Mouse (Mus musculus): ENCODE measurements at regions not wholly inside any gene's neighbourhood (a gene's known extent, or its start where the extent isn't known, plus 50 kb on each side); places are given as distances from the start of the nearest gene placed in this dataset.

DNA sequence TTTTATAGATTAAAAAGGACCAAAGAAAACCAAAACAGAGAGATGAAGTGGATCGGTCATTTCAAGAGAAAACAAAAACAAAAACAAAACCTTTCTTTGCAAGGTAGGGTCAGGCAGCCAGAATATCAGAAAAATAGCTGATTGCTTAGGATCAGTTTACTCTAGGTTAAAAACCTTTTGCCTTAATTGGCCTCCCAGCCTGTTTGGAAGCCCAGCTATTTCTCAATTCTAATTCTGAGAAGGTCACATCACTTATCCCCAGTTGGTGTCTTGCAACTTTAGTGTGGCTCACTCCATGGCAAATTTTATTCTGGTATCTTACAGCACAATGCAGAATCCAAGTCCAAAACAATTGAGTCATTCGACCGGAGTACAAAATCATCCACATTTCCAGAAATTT lies 70.0 kb downstream of the 1190002N15Rik start:
- DNase-seq (ENCODE audit: low spot score) = no peak

DNA sequence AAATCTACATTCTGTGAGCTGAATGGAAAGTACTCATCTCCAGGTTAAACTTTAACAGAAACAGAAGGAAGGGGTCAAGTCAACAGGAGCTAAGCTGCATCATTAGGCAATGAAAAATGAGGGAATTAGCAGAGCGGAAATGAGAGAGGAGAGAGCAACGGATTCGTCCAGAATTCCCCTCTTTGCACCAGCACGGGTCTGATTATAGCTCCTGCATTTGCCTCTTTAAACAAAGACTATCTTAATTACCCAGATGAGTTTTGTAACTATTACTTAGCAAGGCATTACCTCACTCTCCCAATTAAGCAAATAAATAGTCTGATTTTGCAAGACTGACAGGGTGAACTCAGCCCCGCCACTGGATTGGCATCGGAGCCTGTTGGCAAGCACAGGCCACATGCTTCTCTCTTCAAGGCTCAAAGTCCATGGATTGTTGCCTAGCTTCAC lies 81.8 kb downstream of the 1190002N15Rik start:
- DNase-seq (ENCODE audit: low spot score) = peak; percentile 35

DNA sequence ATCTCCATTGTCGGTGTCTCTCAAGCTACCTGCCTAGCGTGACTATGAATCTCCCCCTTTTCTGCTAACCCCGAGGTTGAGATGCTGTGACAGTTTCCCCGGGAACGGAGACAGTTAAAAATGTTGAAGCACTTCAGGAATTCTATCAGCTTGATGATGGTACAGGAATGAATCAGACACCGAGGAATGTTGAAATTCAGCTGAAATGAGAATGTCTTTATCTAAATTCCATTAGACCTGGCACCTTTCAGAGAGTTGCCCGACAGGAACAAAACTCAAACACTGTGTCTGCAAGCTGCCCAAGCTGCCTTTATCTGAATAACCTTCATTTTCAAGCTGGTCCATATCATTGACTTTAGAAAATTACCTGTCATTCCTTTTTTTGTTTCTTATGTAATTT lies 82.4 kb downstream of the 1190002N15Rik start:
- no peak for DNase-seq (ENCODE audit: low spot score)

- DNase-seq (ENCODE audit: low spot score) = no peak
These were observed 88.0 kb downstream of the 1190002N15Rik start for GRCm38 (mm10) chr9:94449911-94450310.

DNA sequence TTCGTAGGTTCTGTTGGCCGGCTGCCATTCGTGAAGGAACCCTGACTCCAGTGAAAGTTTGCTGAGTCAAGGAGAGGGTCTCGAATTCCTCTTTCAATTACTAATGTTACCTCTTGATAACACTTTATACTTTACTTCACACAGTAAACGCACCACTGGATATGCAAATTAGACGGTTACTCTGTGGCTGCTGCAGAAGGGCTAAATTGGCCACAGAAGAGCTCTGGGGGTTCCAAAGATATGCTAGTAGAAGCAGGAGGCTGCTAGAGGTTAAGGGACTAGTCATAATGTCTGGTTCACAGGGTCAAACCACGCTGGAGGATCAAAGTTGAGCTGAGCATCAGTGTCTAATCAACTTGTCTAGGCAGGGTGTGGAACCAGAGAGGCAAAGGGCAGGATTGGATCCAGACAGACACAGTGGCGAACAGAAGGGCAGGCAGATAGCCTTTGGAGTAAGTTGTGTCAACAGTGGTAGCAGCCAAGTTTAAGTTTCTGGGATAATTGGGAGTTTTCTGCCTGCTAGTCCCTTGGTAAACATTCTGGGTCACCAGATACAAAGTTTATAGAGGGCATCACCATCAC lies 91.6 kb downstream of the 1190002N15Rik start:
- no peak for DNase-seq (ENCODE audit: low spot score)

GRCm38 (mm10) chr9:94444140-94444789 lies 93.6 kb downstream of the 1190002N15Rik start:
- DNase-seq (ENCODE audit: low spot score) = no peak

GRCm38 (mm10) chr9:94441393-94441792 lies 96.5 kb downstream of the 1190002N15Rik start:
- no peak for DNase-seq (ENCODE audit: low spot score)

- no peak for DNase-seq (ENCODE audit: low spot score)
These were observed 104.4 kb downstream of the 1190002N15Rik start for GRCm38 (mm10) chr9:94433468-94433867.

- no peak for DNase-seq (ENCODE audit: low spot score)
These were observed 105.6 kb downstream of the 1190002N15Rik start for GRCm38 (mm10) chr9:94432144-94432747.

DNA sequence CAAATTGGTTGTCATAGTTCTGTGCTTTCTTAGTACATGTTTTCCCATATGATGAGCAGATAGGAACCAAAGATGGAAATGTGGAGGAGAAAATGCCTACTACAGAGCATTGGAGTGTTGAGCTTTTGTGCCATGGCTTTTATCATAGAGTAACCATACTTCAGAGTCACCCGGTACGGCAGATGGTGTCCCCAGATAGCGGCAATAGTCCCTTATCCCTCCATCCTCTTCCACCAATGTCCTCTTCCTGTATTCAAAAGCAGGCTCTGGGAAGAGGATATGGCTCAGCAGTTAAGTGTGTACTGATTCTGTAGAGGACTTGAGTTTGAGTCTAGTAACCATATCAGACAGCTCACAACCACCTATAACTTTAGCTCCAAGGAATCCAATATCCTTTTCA lies 106.3 kb downstream of the 1190002N15Rik start:
- DNase-seq (ENCODE audit: low spot score) = no peak

DNA sequence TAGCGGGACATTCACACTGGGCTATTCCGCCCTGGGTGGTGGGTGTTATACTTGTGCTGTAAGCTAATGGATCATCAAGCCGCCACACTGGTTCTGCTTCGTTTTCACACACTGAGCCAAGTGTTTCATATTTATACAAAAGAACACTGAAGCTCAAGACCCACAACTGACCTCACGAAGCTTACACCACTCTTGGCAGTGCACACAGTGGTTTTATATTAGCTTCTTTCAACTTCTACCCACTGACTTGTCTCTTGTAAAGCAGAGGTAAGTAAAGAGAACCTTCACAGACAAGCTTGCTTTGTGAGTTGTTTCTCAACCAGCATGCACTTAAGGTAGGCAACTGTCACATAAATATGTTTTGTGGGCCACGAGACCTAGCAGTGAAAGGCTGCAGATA lies 106.9 kb downstream of the 1190002N15Rik start:
- no peak for DNase-seq (ENCODE audit: low spot score)

DNA sequence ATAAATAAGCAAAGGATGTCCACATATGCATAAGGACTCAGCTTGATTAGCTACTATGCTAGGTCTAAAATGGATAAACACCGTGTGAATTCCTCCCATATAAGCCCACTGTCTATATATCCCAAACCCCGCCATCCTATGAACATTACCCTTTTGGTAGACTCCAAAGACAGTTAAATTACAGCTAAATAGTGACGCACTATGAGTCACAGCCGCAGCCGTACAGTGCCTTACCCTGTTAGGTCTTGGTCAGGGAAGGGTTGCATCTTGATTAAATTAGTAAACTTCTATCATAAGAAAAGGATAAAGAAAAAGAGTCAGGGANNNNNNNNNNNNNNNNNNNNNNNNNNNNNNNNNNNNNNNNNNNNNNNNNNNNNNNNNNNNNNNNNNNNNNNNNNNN lies 111.1 kb downstream of the 1190002N15Rik start:
- no peak for DNase-seq (ENCODE audit: low spot score)

DNA sequence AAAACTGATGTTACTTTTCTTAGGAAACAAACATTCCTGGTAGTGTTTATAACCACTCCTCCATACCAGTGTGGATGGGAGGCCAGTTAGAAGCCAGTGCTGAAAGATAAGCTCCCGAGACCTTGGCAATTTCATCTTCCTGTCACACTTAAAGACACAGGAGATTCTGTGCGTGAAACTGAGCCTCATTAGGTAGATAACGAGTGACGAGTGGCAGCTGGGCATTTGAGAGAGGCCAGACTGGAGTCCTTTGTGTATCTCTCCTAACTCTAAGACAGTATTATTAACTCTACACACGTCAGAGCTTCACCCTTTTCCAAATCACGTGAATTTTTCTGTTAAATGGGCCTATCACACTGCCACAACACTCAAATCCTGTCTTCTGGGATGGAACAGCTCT lies 112.1 kb downstream of the 1190002N15Rik start:
- DNase-seq (ENCODE audit: low spot score) = no peak

GRCm38 (mm10) chr9:94424438-94425135 lies 113.3 kb downstream of the 1190002N15Rik start:
- peak; percentile 28 for DNase-seq (ENCODE audit: low spot score)

DNA sequence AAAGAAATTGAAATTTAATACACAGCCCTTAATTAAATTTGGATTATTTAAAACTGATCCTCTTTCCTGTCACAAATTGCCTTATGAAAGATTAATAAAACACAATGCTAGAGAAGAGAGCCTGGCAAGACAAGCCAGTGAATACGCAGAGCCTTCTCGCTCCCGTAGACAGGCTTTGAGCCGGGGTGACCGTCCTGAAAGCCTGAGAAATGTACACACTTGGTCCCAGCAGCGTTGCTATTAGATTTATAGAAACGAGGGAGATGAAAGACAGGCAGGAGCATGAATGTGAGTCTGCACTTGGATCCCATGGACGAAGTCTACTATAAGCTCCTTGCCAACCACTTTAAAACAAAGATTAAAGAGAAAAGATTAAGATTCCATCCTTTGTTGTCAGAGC lies 127.3 kb downstream of the 1190002N15Rik start:
- DNase-seq (ENCODE audit: low spot score) = no peak

DNA sequence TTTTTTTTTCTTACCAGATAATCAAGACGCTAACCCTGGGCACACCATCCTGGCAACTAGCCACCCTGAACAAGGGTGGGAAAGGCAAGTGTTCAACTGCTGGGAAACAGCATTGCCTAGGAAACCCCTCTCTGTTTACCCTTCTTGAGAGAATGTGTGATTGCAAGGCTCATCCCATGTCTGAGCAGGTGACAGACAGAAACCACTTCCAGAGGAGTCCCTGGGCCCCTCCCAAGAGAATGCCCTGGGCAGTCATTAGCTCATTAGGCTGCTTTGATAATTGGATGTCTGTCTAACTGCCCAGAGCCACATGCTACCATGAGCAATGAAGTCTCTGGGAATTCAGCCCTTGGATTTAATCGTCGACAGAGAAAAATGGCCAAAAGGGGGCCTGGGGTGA lies 127.8 kb downstream of the 1190002N15Rik start:
- peak; percentile 70 for DNase-seq (ENCODE audit: low spot score)

- DNase-seq (ENCODE audit: low spot score) = no peak
These were observed 129.1 kb downstream of the 1190002N15Rik start for GRCm38 (mm10) chr9:94408635-94409323.

GRCm38 (mm10) chr9:94407671-94408070 lies 130.2 kb downstream of the 1190002N15Rik start:
- DNase-seq (ENCODE audit: low spot score) = no peak

DNA sequence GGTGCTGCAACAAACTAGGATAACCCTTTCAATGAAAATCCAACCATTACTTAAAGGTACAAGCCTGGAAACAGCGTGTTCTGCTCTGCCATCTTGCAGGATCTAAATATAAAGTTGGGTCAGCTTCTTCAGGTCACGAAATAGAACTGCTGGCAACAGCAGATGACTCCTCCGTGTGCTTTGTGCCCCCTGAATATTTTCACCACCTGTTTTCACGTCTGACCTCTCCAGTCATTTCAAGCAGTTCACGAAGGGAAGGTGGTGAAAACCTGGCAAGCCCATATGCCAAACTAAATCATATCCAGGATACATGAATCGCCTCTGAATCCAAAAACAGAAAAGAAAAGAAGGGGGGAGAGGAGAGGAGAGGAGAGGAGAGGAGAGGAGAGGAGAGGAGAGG lies 133.3 kb downstream of the 1190002N15Rik start:
- no peak for DNase-seq (ENCODE audit: low spot score)

DNA sequence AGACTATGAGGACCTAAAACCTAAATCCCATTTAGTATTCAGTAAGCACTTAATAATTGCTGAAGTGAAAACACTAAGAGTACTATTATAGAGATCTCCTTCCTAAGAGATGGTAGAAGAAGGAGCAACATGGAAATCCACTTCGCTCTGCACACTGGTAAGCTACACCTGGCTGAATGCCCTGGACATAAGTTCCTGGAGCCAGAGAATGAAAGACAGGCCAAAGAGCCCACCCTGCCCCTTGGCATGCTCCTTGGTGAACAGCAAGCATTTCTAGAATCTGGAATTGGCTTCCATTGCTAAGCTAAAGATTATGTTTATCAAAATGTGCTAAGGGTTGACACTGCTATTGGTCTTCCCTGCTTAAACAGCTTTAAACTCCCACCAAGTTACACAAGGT lies 137.3 kb downstream of the 1190002N15Rik start:
- DNase-seq (ENCODE audit: low spot score) = no peak

DNA sequence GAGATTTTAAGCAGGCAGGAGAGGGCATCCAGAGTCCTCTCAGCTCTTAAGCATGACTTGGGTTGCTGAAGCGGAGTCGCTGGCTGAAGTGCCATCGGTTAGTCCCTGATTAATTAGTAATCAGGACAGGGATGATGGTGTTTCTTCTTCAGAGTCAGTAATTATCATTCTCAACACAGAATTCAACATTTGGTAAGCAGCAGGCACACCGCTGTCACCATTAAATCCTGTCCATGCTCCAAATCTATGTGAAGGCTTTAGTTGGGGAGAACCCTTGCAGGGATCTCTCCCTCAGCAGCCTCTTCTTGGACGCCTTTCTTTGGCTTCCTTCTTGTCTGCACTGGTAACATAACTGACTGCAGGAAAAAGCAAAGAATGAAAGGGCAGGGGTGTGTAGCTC lies 142.7 kb downstream of the 1190002N15Rik start:
- DNase-seq (ENCODE audit: low spot score) = no peak

DNA sequence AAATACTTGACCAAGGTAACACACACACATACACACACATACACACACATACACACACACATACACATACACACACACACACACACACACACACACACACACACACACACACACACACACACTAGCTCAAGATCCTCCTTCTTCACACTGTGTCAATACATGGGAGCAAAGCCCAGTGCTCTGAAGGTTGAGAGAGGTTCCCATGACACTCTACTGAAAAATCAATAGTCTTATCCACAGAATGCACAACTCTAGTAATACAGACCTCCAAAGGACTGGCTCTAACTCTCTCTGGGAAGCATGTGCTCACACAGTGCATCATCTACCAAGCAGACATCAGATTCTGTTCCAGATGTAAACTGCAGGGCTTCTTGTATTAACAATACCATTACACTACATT lies 151.7 kb downstream of the 1190002N15Rik start:
- DNase-seq (ENCODE audit: low spot score) = no peak
